Mouse (Mus musculus) left cerebral cortex, postnatal 10 days (tissue): ENCODE results near the gene Crp. TPM values are rescaled to one million over a fixed set of nuclear protein-coding genes. Genes with fewer than 3 reads are reported as not detected.

Experiments used
- DNase-seq, 2 experiments: peaks; one replicate each; pipeline ENCODE4 v3.0.0; 2021 to 2022; ENCODE audit warnings: low spot score in 2 of 2, mixed read lengths in 1 of 2; ENCODE audit errors: extremely low spot score in 1 of 2
- intact Hi-C: fragments of 180-260 bp; cut with DNase I; formaldehyde crosslinking; loops from one replicate; pipeline ENCODE4 v1.15.1; 2025
- total RNA-seq, 2 experiments: library from RNA; stranded (reverse); gene quantifications; 2 replicates each; pipeline ENCODE4 v1.2.3; 2021

Gene Crp
- total RNA-seq, 2 experiments from 2014 or later: not detected

GRCm38 (mm10) chr1:172706243-172706642, 8.4 kb downstream of the Crp start:
- intact Hi-C loops: no loop called here
- no peak for DNase-seq

- no peak for DNase-seq
- intact Hi-C loops: no loop called here
Measured at GRCm38 (mm10) chr1:172709788-172710350, 12.0 kb downstream of the Crp start.

GRCm38 (mm10) chr1:172711396-172711795, 13.5 kb downstream of the Crp start:
- no peak for DNase-seq

GRCm38 (mm10) chr1:172711962-172712361, 14.1 kb downstream of the Crp start:
- intact Hi-C loops: no loop called here

More at GRCm38 (mm10) chr1:172711396-172711795, 13.5 kb downstream of the Crp start:
- intact Hi-C loops: no loop called here

GRCm38 (mm10) chr1:172751241-172751640, 53.4 kb downstream of the Crp start:
- intact Hi-C loops: no loop called here
- DNase-seq: peak in 1 of 2 experiments; percentile 22

More at GRCm38 (mm10) chr1:172711962-172712361, 14.1 kb downstream of the Crp start:
- DNase-seq: no peak

GRCm38 (mm10) chr1:172755151-172755550, 57.3 kb downstream of the Crp start:
- no peak for DNase-seq
- intact Hi-C loops: no loop called here

- DNase-seq: no peak
- intact Hi-C loops: no loop called here
Measured at GRCm38 (mm10) chr1:172759525-172759924, 61.7 kb downstream of the Crp start.

GRCm38 (mm10) chr1:172779195-172779594, 81.3 kb downstream of the Crp start:
- intact Hi-C loops: no loop called here
- DNase-seq: no peak

GRCm38 (mm10) chr1:172785322-172785721, 87.5 kb downstream of the Crp start:
- DNase-seq: no peak
- intact Hi-C loops: no loop called here

- intact Hi-C loops: no loop called here
- no peak for DNase-seq
Measured at GRCm38 (mm10) chr1:172785886-172786285, 88.0 kb downstream of the Crp start.

- intact Hi-C loops: no loop called here
- peak in 1 of 2 experiments; percentile 17 for DNase-seq
Measured at GRCm38 (mm10) chr1:172828975-172829374, 131.1 kb downstream of the Crp start.

- intact Hi-C loops: no loop called here
- no peak for DNase-seq
Measured at GRCm38 (mm10) chr1:172847044-172847761, 149.3 kb downstream of the Crp start.

GRCm38 (mm10) chr1:172848171-172848570, 150.3 kb downstream of the Crp start:
- intact Hi-C loops: no loop called here
- no peak for DNase-seq

- intact Hi-C loops: no loop called here
- DNase-seq: no peak
Measured at GRCm38 (mm10) chr1:172875265-172875664, 177.4 kb downstream of the Crp start.

- no peak for DNase-seq
- intact Hi-C loops: no loop called here
Measured at GRCm38 (mm10) chr1:172876675-172877074, 178.8 kb downstream of the Crp start.

Other genes with a start within 250 kb of the Crp start
- under 1 TPM; 0.43 to 0.81 TPM for gene Slamf9, start 222.7 kb upstream of the Crp start, total RNA-seq
- 10 to 100 TPM; 19.2 to 27.4 TPM for gene Igsf9, start 216.3 kb upstream of the Crp start, total RNA-seq
- 10 to 100 TPM; 17.0 to 18.6 TPM for gene Tagln2, start 198.0 kb upstream of the Crp start, total RNA-seq
- gene Cfap45, start 177.3 kb upstream of the Crp start, total RNA-seq: 1 to 10 TPM; 3.1 to 4.3 TPM
- 1 to 10 TPM in 1 of 2 experiments, under 1 TPM in 1; 0.53 to 1.4 TPM for gene Vsig8, start 142.1 kb upstream of the Crp start, total RNA-seq
- not detected for gene Slamf8, start 107.5 kb upstream of the Crp start, total RNA-seq
- gene Fcrl6, start 95.5 kb upstream of the Crp start, total RNA-seq: not detected
- 1 to 10 TPM; 7.7 to 8.2 TPM for gene Dusp23, start 65.1 kb upstream of the Crp start, total RNA-seq
- not detected for gene Apcs, start 197.0 kb downstream of the Crp start, total RNA-seq